Mouse (Mus musculus): ENCODE measurements around the gene Setd4.

Gene Setd4

GRCm38 (mm10) chr16:93543704-93544103, 60.2 kb downstream of the Setd4 start:
- peak; percentile 60 for DNase-seq

GRCm38 (mm10) chr16:93539891-93540290, 64.0 kb downstream of the Setd4 start:
- DNase-seq, result no peak

- DNase-seq, result no peak
These were observed 68.6 kb downstream of the Setd4 start for GRCm38 (mm10) chr16:93535151-93535853.

Data from thymus, postnatal 4 days (tissue).